Mouse (Mus musculus) liver, embryonic 15.5 days (tissue): ENCODE data around the gene Emx2. TPM values are rescaled to one million over a fixed set of nuclear protein-coding genes. Genes with fewer than 3 reads are reported as not detected.

ENCODE experiments used
- ATAC-seq: fragments of 200-750 bp; cut with Nextera tagmentation; 2 replicates; pipeline ENCODE4 v1.8.0; 2017; ENCODE audit warnings: moderate number of reproducible peaks, mild to moderate bottlenecking, moderate library complexity; ENCODE audit not compliant: insufficient read depth
- H3K27ac ChIP-seq: fragments of 300-500 bp; sonication (generic); replicated peaks from 2 replicates; pipeline ENCODE4 v1.5.1; 2015; ENCODE audit warnings: mild to moderate bottlenecking, inconsistent platforms
- H3K27me3 ChIP-seq: fragments of 300-500 bp; sonication (generic); 2 replicates; pipeline ENCODE4 v1.6.1; 2015; ENCODE audit warnings: mild to moderate bottlenecking, inconsistent platforms
- H3K36me3 ChIP-seq: fragments of 300-500 bp; sonication (generic); replicated peaks from 2 replicates; pipeline ENCODE4 v1.6.1; 2015; ENCODE audit warnings: moderate library complexity, mild to moderate bottlenecking, inconsistent platforms
- H3K4me1 ChIP-seq: fragments of 300-500 bp; sonication (generic); replicated peaks from 2 replicates; pipeline ENCODE4 v1.6.1; 2015; ENCODE audit warnings: inconsistent platforms
- H3K4me2 ChIP-seq: fragments of 300-500 bp; sonication (generic); 2 replicates; pipeline ENCODE4 v1.6.1; 2015; ENCODE audit warnings: moderate library complexity, mild to moderate bottlenecking, inconsistent platforms
- H3K4me3 ChIP-seq: fragments of 300-500 bp; sonication (generic); replicated peaks from 2 replicates; pipeline ENCODE4 v1.5.1; 2015; ENCODE audit warnings: mild to moderate bottlenecking, inconsistent platforms
- H3K9ac ChIP-seq: fragments of 300-500 bp; sonication (generic); 2 replicates; pipeline ENCODE4 v1.6.1; 2015; ENCODE audit warnings: moderate library complexity, mild to moderate bottlenecking, inconsistent platforms
- H3K9me3 ChIP-seq: fragments of 300-500 bp; sonication (generic); replicated peaks from 2 replicates; pipeline ENCODE4 v1.6.1; 2016; ENCODE audit warnings: inconsistent platforms
- WGBS: fragments of 180-500 bp; shearing (Covaris S2); methylation state at CpG from one replicate; pipeline ENCODE4 v1.1.7; 2015; ENCODE audit warnings: mixed read lengths; ENCODE audit not compliant: insufficient replicate concordance; 5-methylcytosine and 5-hydroxymethylcytosine counted together
- polyA plus RNA-seq: library from polyadenylated mRNA; unstranded; fragments of >200 nt; fragmentation: Nextera tagmentation; extraction: Ambion mirVana; gene quantifications from 2 replicates; pipeline ENCODE4 v1.2.1, GENCODE M21; 2015

Gene Emx2
- polyA plus RNA-seq, 1 experiment from 2014 or later = 0.07 TPM

GRCm38 (mm10) chr19:59453591-59453990 lies 4.6 kb upstream of the Emx2 start:
- no peak overlapping the region for H3K4me3 ChIP-seq
- H3K27ac ChIP-seq = no peak overlapping the region
- 6% methylated on average over 13 of the region's 13 CpGs for WGBS
- H3K9me3 ChIP-seq = no peaks in the 10 kb centered on the region
- H3K4me1 ChIP-seq = no peaks in the 10 kb centered on the region
- no peaks in the 10 kb centered on the region for H3K36me3 ChIP-seq
- no peak overlapping the region for H3K4me2 ChIP-seq
- ATAC-seq = no peak
- peaks cover 98% of the 10 kb centered on the region for H3K27me3 ChIP-seq
- no peak overlapping the region for H3K9ac ChIP-seq

GRCm38 (mm10) chr19:59454196-59454595 lies 4.0 kb upstream of the Emx2 start:
- H3K4me3 ChIP-seq = no peak overlapping the region
- H3K27ac ChIP-seq = no peak overlapping the region
- WGBS = 1% methylated on average over 18 of the region's 18 CpGs
- no peak overlapping the region for H3K9ac ChIP-seq
- no peaks in the 10 kb centered on the region for H3K4me1 ChIP-seq
- no peaks in the 10 kb centered on the region for H3K36me3 ChIP-seq
- H3K27me3 ChIP-seq = peaks cover 98% of the 10 kb centered on the region
- no peaks in the 10 kb centered on the region for H3K9me3 ChIP-seq
- ATAC-seq = no peak
- H3K4me2 ChIP-seq = no peak overlapping the region

DNA sequence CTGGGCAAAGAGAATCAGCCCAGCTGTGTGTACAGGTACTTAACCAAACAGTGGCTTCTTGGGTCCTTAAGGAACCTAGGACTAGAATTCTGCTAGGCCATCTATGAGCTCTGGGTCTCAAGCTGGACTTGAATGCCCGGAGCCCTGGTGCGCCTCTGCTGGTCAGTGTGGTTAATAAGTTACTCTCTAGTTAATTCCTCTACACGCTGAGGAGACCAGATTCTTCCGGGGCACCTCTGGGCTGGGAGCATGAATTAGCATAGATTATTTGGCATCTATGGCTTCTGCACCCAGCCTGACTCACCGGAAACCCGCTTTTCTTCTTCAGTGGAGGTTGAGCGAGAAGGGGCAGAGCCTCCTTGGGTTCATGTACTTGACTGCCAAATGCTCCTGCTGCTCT lies 2.5 kb upstream of the Emx2 start:
- Histone ChIP-seq H3K36me3 (no peaks in the 10 kb centered on the region), H3K4me3 (no peak overlapping the region), H3K27ac (no peak overlapping the region), H3K9me3 (no peaks in the 10 kb centered on the region), H3K4me1 (no peaks in the 10 kb centered on the region), H3K4me2 (no peak overlapping the region), H3K9ac (no peak overlapping the region), H3K27me3 (peaks cover 100% of the 10 kb centered on the region)
- ATAC-seq = no peak
- 4% methylated on average over 7 of the region's 7 CpGs for WGBS

DNA sequence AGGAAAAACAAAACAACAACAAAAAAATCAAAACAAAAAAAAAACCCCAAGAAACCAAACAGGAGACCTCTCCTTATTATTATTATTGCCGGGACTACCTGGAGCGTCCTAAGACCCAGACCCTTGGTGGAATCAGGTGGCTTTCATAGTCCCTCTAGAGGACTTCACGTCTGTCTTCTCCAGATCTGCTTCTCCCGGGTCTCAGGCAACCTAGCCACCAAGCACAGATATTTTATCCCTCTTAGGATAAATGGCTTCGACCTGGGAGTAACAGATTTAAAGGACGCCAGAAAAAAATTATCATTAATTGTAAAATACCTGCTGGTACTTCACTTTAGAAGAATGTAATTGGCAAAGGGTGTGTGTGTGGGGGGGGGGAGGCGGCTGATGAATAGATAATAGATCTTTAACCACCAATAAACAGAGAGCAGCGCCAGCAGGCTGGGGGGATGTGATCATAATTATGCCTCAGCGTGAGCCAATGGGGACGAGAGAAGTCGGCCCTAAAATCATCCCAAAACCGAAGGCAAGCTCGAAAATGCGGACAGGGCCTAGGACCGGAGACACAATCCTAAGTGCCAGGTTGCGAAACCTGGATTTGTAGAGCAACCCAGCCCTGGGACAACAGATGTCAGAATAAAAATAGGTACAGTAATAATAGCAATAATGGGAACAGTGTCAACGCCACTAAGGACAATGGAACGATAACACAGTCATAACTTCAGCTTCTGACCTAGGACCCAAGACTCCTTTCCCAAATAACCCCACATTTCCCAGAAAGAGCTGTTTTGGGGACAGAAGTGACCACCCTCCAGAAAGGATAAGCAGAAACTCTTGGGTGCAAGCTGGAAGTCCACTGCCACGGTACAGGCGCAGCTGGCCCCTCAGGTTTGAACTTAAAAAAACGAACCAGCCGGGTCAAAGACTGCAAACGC lies 894 bp upstream of the Emx2 start:
- H3K4me2 ChIP-seq = no peak overlapping the region
- no peak overlapping the region for H3K9ac ChIP-seq
- no peak for ATAC-seq
- WGBS = 4% methylated on average over 23 of the region's 23 CpGs
- 0 out of 2 replicates have a peak overlapping the region, but pooled peaks have one; percentile 2 for H3K4me3 ChIP-seq
- H3K4me1 ChIP-seq = no peaks in the 10 kb centered on the region
- H3K27me3 ChIP-seq = peaks cover 100% of the 10 kb centered on the region
- H3K27ac ChIP-seq = no peak overlapping the region
- no peaks in the 10 kb centered on the region for H3K9me3 ChIP-seq
- no peaks in the 10 kb centered on the region for H3K36me3 ChIP-seq

GRCm38 (mm10) chr19:59458743-59459135 lies 567 bp downstream of the Emx2 start:
- Histone ChIP-seq H3K9me3 (no peaks in the 10 kb centered on the region), H3K27ac (no peak overlapping the region), H3K4me2 (peak overlapping the region; percentile 40), H3K36me3 (no peaks in the 10 kb centered on the region), H3K27me3 (peaks cover 100% of the 10 kb centered on the region), H3K4me3 (peak overlapping the region; percentile 7; the same call in 1 of the 2 replicates), H3K4me1 (no peaks in the 10 kb centered on the region), H3K9ac (no peak overlapping the region)
- 2% methylated on average over 15 of the region's 15 CpGs for WGBS
- ATAC-seq = no peak

GRCm38 (mm10) chr19:59459158-59459781 lies 1.1 kb downstream of the Emx2 start:
- 1% methylated on average over 75 of the region's 75 CpGs for WGBS
- peak overlapping the region; percentile 40 for H3K4me2 ChIP-seq
- H3K4me1 ChIP-seq = no peaks in the 10 kb centered on the region
- no peak overlapping the region for H3K27ac ChIP-seq
- ATAC-seq = no peak
- H3K9ac ChIP-seq = no peak overlapping the region
- H3K9me3 ChIP-seq = no peaks in the 10 kb centered on the region
- peaks cover 100% of the 10 kb centered on the region for H3K27me3 ChIP-seq
- no peaks in the 10 kb centered on the region for H3K36me3 ChIP-seq
- 0 out of 2 replicates have a peak overlapping the region, but pooled peaks have one; percentile 7 for H3K4me3 ChIP-seq

GRCm38 (mm10) chr19:59459811-59460241 lies 1.7 kb downstream of the Emx2 start:
- Histone ChIP-seq H3K9me3 (no peaks in the 10 kb centered on the region), H3K4me2 (peak overlapping the region; percentile 40; the same call in 1 of the 2 replicates), H3K4me1 (no peaks in the 10 kb centered on the region), H3K4me3 (no peak overlapping the region), H3K9ac (no peak overlapping the region), H3K27ac (no peak overlapping the region), H3K36me3 (no peaks in the 10 kb centered on the region), H3K27me3 (peaks cover 100% of the 10 kb centered on the region)
- under 1% methylated on average over 19 of the region's 19 CpGs for WGBS
- ATAC-seq = no peak

- WGBS = 2% methylated on average over 34 of the region's 34 CpGs
- Histone ChIP-seq H3K9me3 (no peaks in the 10 kb centered on the region), H3K36me3 (no peaks in the 10 kb centered on the region), H3K4me1 (no peaks in the 10 kb centered on the region), H3K4me3 (no peak overlapping the region), H3K27me3 (peaks cover 100% of the 10 kb centered on the region), H3K4me2 (no peak overlapping the region), H3K27ac (no peak overlapping the region), H3K9ac (no peak overlapping the region)
- ATAC-seq = no peak
Observed at GRCm38 (mm10) chr19:59460328-59461115, 2.4 kb downstream of the Emx2 start.

- no peaks in the 10 kb centered on the region for H3K9me3 ChIP-seq
- no peaks in the 10 kb centered on the region for H3K4me1 ChIP-seq
- WGBS = 2% methylated on average over 36 of the region's 36 CpGs
- H3K4me2 ChIP-seq = no peak overlapping the region
- peaks cover 100% of the 10 kb centered on the region for H3K27me3 ChIP-seq
- no peak for ATAC-seq
- no peak overlapping the region for H3K9ac ChIP-seq
- no peak overlapping the region for H3K4me3 ChIP-seq
- no peak overlapping the region for H3K27ac ChIP-seq
- H3K36me3 ChIP-seq = no peaks in the 10 kb centered on the region
Observed at GRCm38 (mm10) chr19:59461481-59462421, 3.6 kb downstream of the Emx2 start.
